Mouse (Mus musculus) spleen, postnatal 14 days (tissue): ENCODE measurements around the gene Traf3.

Experiments used
- DNase-seq, 2 experiments: peaks; one replicate each; pipeline ENCODE4 v3.0.0; 2021 to 2022; ENCODE audit warnings: low spot score in 2 of 2

Gene Traf3

DNA sequence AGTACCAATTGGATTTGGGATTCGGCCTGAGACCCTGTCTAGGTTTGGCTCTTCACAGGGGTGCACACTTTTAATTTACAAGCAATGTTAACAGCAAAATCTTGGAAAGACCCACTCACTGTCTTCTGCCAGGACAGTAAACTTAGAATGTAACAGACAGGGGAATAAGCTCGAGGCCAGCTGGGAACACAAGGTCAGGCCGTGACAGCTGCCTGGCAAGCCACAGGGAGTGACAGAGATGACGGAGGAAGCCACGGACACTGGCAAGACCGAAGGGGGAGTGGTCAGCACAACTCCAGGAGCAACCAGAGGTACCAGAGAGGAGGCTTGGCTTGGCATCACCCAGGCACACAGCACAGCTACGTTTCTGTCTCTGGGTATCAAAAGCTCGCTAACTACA lies 140.7 kb downstream of the Traf3 start:
- no peak for DNase-seq

DNA sequence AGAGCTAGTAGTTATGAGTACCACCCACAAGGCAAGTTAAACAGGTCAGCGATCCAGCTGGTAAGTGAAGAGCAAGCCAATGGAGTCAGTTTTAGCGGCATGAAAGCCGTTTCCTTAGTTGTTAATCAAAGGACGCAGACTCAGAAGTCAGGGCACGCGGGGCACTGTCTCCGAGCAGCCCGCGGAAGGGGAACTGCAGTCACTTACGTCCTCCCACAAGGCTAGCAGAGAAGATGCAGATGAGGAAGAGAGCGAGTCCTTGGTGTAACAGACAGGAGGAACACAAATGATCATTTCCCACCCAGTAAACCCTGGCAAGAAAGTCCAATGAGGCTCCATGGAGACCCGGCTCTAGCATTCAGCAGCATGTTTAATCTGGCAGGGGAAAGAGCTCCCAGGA lies 143.1 kb downstream of the Traf3 start:
- DNase-seq = no peak

DNA sequence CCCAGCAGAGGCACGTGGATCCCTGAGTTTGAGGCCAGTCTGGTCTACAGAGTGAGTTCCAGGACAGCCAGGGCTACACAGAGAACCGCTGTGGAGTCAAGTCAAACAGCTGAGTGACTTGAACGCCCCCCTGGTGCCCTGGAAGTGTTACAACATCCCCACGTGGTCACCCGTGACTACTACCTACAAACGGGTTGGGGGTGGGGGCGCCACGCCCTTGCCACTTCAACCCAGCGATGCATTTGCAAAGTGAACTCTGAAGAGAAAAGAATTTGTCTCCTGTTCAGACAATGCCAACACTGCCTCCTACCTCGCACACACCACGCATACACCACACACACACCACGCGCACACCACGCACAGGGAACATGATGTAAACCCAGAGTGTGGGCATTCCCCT lies 143.8 kb downstream of the Traf3 start:
- DNase-seq = no peak

GRCm38 (mm10) chr12:111311775-111312174 lies 145.6 kb downstream of the Traf3 start:
- DNase-seq = no peak

DNA sequence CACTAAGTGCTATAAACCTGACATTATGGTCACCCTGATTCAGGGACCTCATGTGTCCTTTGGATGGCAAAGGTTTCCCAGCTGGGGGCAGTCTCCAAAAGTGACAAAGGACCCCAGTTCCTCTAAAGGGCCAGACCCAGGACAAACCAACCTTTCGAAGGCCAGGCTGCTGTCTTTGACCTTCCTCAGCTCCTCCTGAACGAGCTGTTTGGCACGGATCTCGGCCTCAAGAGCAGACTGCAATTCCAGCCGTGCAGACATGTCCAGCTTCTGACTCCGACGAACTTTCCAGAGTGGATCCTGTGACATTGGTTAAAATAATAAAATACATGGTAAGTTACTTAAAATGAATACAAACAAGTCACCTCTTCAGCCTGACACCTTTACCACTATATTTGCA lies 148.1 kb downstream of the Traf3 start:
- DNase-seq = no peak
